Mouse (Mus musculus): ENCODE measurements around the gene Cd2bp2.

DNA sequence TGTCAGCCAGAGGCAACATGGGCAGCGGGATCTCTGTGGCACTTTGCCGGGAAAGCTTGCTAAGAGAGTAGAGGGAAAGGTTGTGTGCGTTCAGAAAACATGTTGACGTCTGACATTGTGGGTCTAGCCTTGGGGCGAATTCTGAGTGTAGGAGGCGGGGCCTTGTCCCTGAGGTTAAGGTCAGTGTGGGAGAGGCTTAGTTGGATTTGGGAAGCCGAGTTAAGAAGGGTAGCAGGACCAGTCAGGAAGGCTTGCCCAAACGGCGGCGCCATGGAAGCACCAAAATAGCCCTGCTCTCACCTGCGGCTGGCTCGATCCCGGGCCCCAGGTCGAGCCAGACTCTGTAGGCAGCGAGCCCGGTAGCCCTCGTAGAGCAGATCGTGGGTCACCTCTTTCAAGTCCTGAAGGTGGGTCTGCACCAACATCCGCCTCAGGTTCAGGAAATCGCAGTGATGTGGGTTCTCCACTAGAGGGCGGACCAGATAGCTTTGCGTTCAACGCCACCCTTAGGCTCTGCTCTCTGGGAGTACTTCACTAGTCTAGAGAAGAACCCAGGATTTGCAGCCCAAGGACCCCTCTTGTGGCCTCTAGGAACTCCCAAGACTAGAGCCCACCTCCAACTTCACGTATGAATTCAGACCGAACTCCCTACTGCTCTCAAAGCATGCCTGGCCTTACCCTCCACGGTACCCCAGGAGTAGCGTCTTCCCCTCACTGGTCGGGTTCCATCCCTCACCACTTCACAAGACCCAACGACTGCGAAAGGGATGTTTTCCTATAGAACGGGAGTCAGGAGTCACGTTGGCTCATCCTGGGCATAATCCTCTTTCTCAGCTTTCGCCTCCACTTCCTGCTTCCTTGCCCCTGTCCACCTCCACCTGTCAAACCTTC lies 19.4 kb upstream of the Cd2bp2 start:
- TF ChIP-seq CTCF (IDR thresholded peaks at IDR 0.05; ENCODE audit: low read depth) (peak; percentile 92), EP300 (optimal IDR thresholded peaks at IDR 0.05) (no peak)

All from stomach, postnatal 0 days (tissue).